Mouse (Mus musculus) intestine, embryonic 15.5 days (tissue): ENCODE results near the gene Phip. TPM values are rescaled to one million over a fixed set of nuclear protein-coding genes. Genes with fewer than 3 reads are reported as not detected.

Experiments used
- ATAC-seq: fragments of 200-750 bp; cut with Nextera tagmentation; 2 replicates; pipeline ENCODE4 v1.8.0; 2017; ENCODE audit warnings: moderate TSS enrichment, moderate library complexity
- H3K27ac ChIP-seq: fragments of 300-500 bp; sonication (generic); 2 replicates; pipeline ENCODE4 v1.5.1; 2015; ENCODE audit warnings: mild to moderate bottlenecking, inconsistent platforms
- H3K27me3 ChIP-seq: fragments of 300-500 bp; sonication (generic); replicated peaks from 2 replicates; pipeline ENCODE4 v1.6.1; 2015; ENCODE audit warnings: inconsistent platforms
- H3K36me3 ChIP-seq: fragments of 300-500 bp; sonication (generic); 2 replicates; pipeline ENCODE4 v1.6.1; 2015; ENCODE audit warnings: inconsistent platforms
- H3K4me1 ChIP-seq: fragments of 300-500 bp; sonication (generic); replicated peaks from 2 replicates; pipeline ENCODE4 v1.6.1; 2015; ENCODE audit warnings: inconsistent platforms
- H3K4me2 ChIP-seq: fragments of 300-500 bp; sonication (generic); replicated peaks from 2 replicates; pipeline ENCODE4 v1.6.1; 2015; ENCODE audit warnings: mild to moderate bottlenecking, inconsistent platforms
- H3K4me3 ChIP-seq: fragments of 300-500 bp; sonication (generic); replicated peaks from 2 replicates; pipeline ENCODE4 v1.5.1; 2015; ENCODE audit warnings: inconsistent platforms
- H3K9ac ChIP-seq: fragments of 300-500 bp; sonication (generic); 2 replicates; pipeline ENCODE4 v1.6.1; 2015; ENCODE audit warnings: inconsistent platforms
- H3K9me3 ChIP-seq: fragments of 300-500 bp; sonication (generic); 2 replicates; pipeline ENCODE4 v1.6.1; 2016; ENCODE audit warnings: inconsistent platforms
- WGBS: fragments of 180-500 bp; shearing (Covaris S2); methylation state at CpG from one replicate; pipeline ENCODE4 v1.1.7; 2015; 5-methylcytosine and 5-hydroxymethylcytosine counted together
- polyA plus RNA-seq: library from polyadenylated mRNA; unstranded; fragments of >200 nt; fragmentation: Nextera tagmentation; extraction: Ambion mirVana; gene quantifications from 2 replicates; pipeline ENCODE4 v1.2.1, GENCODE M21; 2015

Gene Phip
- polyA plus RNA-seq = 53.5 and 61.3 TPM in 2 replicates

- H3K4me1 ChIP-seq = peaks cover 5% of the 10 kb centered on the region; the same call in 1 of the 2 replicates
- no peaks in the 10 kb centered on the region for H3K27me3 ChIP-seq
- no peaks in the 10 kb centered on the region for H3K9me3 ChIP-seq
- peak within 1 kb of the TSS; percentile 95 for H3K9ac ChIP-seq
- H3K4me2 ChIP-seq = peak within 1 kb of the TSS; percentile 65
- ATAC-seq = peak; percentile 86
- H3K4me3 ChIP-seq = peak within 1 kb of the TSS; percentile 88
- no peaks in the 10 kb centered on the region for H3K36me3 ChIP-seq
- under 1% methylated on average over 71 of the region's 79 CpGs for WGBS
- peak within 1 kb of the TSS; percentile 100 for H3K27ac ChIP-seq
Observed at GRCm38 (mm10) chr9:82975342-82976215, at the start of gene Phip. Gene Phip, minus strand, starts transcription at chr9:82975516.

DNA sequence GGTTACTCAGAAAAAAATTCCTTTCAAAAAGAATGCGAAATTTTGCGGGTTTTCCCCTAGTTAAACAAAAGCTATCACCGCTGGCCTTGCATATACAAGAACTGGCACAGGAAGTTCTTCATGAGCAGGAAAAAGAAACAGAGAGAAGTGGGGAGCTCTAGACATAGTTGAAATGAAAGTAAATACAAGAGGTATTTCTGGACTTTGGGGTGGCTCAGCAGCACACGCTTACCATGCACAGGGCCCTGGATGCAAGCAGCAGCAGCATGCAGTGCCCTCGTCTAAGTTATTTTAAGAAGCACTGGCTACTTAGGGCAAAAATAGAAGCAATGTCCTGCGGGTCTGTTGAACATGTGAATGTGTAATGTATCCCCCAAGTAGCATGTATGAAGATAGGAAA is 48.4 kb upstream of the Phip start:
- Histone ChIP-seq H3K9ac (no peak overlapping the region), H3K4me1 (no peaks in the 10 kb centered on the region), H3K9me3 (no peaks in the 10 kb centered on the region), H3K36me3 (no peaks in the 10 kb centered on the region), H3K27me3 (no peaks in the 10 kb centered on the region), H3K4me3 (no peak overlapping the region), H3K4me2 (no peak overlapping the region), H3K27ac (no peak overlapping the region)
- ATAC-seq = no peak
- WGBS = 56% methylated on average over 6 of the region's 6 CpGs

GRCm38 (mm10) chr9:83014516-83014915 is 39.2 kb upstream of the Phip start:
- Histone ChIP-seq H3K4me2 (no peak overlapping the region), H3K4me3 (no peak overlapping the region), H3K27me3 (no peaks in the 10 kb centered on the region), H3K4me1 (no peaks in the 10 kb centered on the region), H3K9me3 (no peaks in the 10 kb centered on the region), H3K36me3 (no peaks in the 10 kb centered on the region), H3K27ac (no peak overlapping the region), H3K9ac (no peak overlapping the region)
- ATAC-seq = no peak
- 53% methylated on average over 4 of the region's 4 CpGs for WGBS

DNA sequence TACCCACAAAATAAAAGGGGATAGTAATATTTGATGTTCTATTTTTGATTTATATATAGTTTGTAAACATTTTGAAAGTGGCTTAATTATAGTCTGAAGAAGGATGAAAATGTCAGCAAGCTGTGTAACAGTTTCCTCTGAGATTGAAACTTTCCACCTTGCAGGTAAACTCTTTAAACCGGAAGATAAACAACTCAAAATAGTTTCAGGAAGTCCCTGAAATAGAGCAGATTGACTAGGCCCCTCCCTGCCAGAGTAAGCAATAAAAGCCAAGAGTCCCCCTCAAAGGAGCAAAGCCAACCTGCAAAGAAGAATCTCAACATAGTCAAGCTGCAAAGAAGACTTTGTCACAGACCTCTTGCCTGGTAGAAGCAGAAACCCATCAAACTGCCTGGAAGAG is 33.0 kb upstream of the Phip start:
- Histone ChIP-seq H3K27ac (no peak overlapping the region), H3K4me2 (no peak overlapping the region), H3K4me1 (no peaks in the 10 kb centered on the region), H3K36me3 (no peaks in the 10 kb centered on the region), H3K4me3 (no peak overlapping the region), H3K9me3 (no peaks in the 10 kb centered on the region), H3K9ac (no peak overlapping the region), H3K27me3 (no peaks in the 10 kb centered on the region)
- 74% methylated on average over 1 of the region's 1 CpGs for WGBS
- ATAC-seq = no peak

DNA sequence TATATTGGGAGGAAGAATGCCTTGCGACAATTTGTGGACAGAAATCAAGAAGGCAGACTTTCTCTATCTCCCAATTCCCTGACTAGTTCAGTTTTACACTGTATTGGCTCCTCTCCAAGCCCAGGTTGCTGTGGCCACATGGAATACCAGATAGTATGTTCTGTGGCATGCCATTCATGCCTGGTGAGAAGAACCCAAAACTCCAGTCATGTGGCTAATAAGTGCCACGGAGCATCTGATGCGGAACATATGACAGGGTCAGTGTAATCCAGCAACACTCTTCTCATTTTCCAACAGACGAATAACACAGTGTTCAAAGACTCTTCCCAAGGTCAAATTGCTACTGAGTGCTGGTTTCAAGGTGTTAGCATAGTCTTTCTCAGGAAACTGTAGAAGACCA is 26.0 kb upstream of the Phip start:
- Histone ChIP-seq H3K4me1 (no peaks in the 10 kb centered on the region), H3K27ac (no peak overlapping the region), H3K27me3 (no peaks in the 10 kb centered on the region), H3K4me3 (no peak overlapping the region), H3K4me2 (no peak overlapping the region), H3K36me3 (no peaks in the 10 kb centered on the region), H3K9me3 (no peaks in the 10 kb centered on the region), H3K9ac (no peak overlapping the region)
- WGBS = 89% methylated on average over 4 of the region's 4 CpGs
- ATAC-seq = no peak

GRCm38 (mm10) chr9:82997765-82998500 is 22.6 kb upstream of the Phip start:
- Histone ChIP-seq H3K27ac (no peak overlapping the region), H3K4me3 (no peak overlapping the region), H3K9me3 (no peaks in the 10 kb centered on the region), H3K4me2 (no peak overlapping the region), H3K27me3 (no peaks in the 10 kb centered on the region), H3K36me3 (no peaks in the 10 kb centered on the region), H3K4me1 (no peaks in the 10 kb centered on the region), H3K9ac (no peak overlapping the region)
- WGBS = 47% methylated on average over 2 of the region's 2 CpGs
- ATAC-seq = no peak

GRCm38 (mm10) chr9:82976936-82977335 is 1.6 kb upstream of the Phip start:
- Histone ChIP-seq H3K27ac (no peak overlapping the region), H3K36me3 (no peaks in the 10 kb centered on the region), H3K4me3 (no peak overlapping the region), H3K27me3 (no peaks in the 10 kb centered on the region), H3K4me2 (peak overlapping the region; percentile 2; the same call in 1 of the 2 replicates), H3K4me1 (peaks cover 2% of the 10 kb centered on the region; the same call in 1 of the 2 replicates), H3K9ac (no peak overlapping the region), H3K9me3 (no peaks in the 10 kb centered on the region)
- 27% methylated on average over 5 of the region's 5 CpGs for WGBS
- no peak for ATAC-seq

DNA sequence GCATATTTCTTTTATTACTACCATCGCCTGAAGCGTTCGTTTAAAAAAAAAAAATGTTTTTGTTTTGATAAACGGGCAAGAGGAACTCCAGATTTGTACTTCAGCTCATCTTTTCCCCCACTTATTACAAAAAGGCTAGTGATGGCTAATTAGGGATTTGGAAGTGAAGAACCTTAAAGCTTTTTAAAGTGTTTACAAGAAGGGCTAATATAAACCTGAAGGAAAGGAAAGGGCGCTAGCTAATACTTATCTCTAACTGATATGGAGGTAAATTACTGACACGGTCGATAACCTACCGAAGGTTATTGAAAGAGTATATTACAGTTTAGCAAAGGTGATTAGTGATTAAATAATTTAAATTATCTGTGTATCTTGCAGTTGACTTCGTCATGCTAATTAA is 903 bp upstream of the Phip start:
- Histone ChIP-seq H3K36me3 (no peaks in the 10 kb centered on the region), H3K9ac (peak overlapping the region; percentile 95), H3K4me1 (peaks cover 5% of the 10 kb centered on the region; the same call in 1 of the 2 replicates), H3K27me3 (no peaks in the 10 kb centered on the region), H3K4me2 (peak overlapping the region; percentile 65), H3K4me3 (peak overlapping the region; percentile 88), H3K9me3 (no peaks in the 10 kb centered on the region), H3K27ac (peak overlapping the region; percentile 100)
- WGBS = under 1% methylated on average over 9 of the region's 9 CpGs
- no peak for ATAC-seq

GRCm38 (mm10) chr9:82974962-82975341 is 364 bp downstream of the Phip start:
- Histone ChIP-seq H3K27ac (peak overlapping the region; percentile 100), H3K9ac (peak overlapping the region; percentile 95), H3K4me2 (peak overlapping the region; percentile 65), H3K36me3 (no peaks in the 10 kb centered on the region), H3K9me3 (no peaks in the 10 kb centered on the region), H3K4me1 (peaks cover 5% of the 10 kb centered on the region; the same call in 1 of the 2 replicates), H3K27me3 (no peaks in the 10 kb centered on the region), H3K4me3 (peak overlapping the region; percentile 88)
- WGBS = 2% methylated on average over 37 of the region's 61 CpGs
- peak; percentile 71 for ATAC-seq

- Histone ChIP-seq H3K27me3 (no peaks in the 10 kb centered on the region), H3K36me3 (no peaks in the 10 kb centered on the region), H3K4me3 (peak overlapping the region; percentile 88), H3K9ac (peak overlapping the region; percentile 95), H3K9me3 (no peaks in the 10 kb centered on the region), H3K4me1 (peaks cover 5% of the 10 kb centered on the region; the same call in 1 of the 2 replicates), H3K27ac (peak overlapping the region; percentile 100), H3K4me2 (peak overlapping the region; percentile 65)
- peak; percentile 87 for ATAC-seq
- WGBS = under 1% methylated on average over 72 of the region's 75 CpGs
Observed at GRCm38 (mm10) chr9:82974187-82974861, 992 bp downstream of the Phip start.

DNA sequence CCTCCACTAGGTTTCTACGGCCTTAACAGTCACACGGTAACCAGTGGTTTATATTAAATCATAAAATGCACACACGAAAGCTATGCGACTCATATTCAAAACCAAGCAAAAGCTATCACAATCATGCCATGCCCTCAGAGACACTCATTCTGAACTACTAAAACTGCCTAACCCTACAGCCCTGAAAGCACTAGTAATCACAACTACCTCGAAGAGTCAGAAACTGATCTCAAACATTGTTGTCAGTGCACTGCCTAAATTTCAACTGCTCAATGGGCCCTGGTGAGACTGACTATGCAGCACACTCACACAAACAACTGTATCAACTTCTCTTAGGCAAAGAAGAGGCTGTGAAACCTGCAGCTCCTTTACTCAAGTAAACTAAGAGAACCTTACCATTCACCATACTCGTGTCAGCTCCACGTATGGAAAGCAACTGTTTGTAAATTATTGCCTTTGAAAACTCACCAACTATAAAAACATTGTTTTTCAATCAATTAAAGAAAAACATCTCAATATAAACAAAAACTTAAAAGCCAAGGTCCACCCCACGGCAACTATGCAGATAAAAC is 1.9 kb downstream of the Phip start:
- Histone ChIP-seq H3K9ac (peak overlapping the region; percentile 95), H3K27me3 (no peaks in the 10 kb centered on the region), H3K4me1 (peaks cover 5% of the 10 kb centered on the region; the same call in 1 of the 2 replicates), H3K4me3 (peak overlapping the region; percentile 88), H3K27ac (no peak overlapping the region), H3K36me3 (no peaks in the 10 kb centered on the region), H3K4me2 (peak overlapping the region; percentile 65), H3K9me3 (no peaks in the 10 kb centered on the region)
- whole genome bisulfite sequencing = 11% methylated on average over 8 of the region's 8 CpGs
- ATAC-seq = no peak

DNA sequence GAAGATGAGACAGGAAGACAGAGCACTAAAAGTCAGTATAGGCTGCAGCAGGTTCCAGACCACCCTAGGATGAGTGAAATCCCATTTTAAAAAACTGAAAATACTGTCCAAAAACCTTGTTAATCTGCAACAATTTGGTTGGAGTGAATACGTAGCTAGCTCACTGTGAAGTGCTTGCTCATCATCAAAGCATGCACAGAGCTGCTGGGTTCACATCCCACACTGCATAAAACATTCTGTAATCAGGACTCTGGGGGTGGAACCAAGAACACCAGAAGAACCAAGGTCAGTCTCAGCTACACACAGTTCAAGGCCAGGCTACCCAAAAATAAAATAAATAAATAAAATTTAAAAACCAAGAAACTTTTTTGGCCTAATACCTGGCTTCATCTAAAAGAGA is 3.9 kb downstream of the Phip start:
- H3K36me3 ChIP-seq = no peaks in the 10 kb centered on the region
- no peak overlapping the region for H3K9ac ChIP-seq
- H3K4me1 ChIP-seq = peaks cover 5% of the 10 kb centered on the region; the same call in 1 of the 2 replicates

More for the DNA sequence above, 3.9 kb downstream of the Phip start:
- WGBS = 54% methylated on average over 1 of the region's 1 CpGs
- Histone ChIP-seq H3K4me3 (no peak overlapping the region), H3K27me3 (no peaks in the 10 kb centered on the region), H3K4me2 (no peak overlapping the region), H3K9me3 (no peaks in the 10 kb centered on the region), H3K27ac (no peak overlapping the region)
- no peak for ATAC-seq
